8 mouse cellular contexts compared by ENCODE assay signal in the genomic region with DNA sequence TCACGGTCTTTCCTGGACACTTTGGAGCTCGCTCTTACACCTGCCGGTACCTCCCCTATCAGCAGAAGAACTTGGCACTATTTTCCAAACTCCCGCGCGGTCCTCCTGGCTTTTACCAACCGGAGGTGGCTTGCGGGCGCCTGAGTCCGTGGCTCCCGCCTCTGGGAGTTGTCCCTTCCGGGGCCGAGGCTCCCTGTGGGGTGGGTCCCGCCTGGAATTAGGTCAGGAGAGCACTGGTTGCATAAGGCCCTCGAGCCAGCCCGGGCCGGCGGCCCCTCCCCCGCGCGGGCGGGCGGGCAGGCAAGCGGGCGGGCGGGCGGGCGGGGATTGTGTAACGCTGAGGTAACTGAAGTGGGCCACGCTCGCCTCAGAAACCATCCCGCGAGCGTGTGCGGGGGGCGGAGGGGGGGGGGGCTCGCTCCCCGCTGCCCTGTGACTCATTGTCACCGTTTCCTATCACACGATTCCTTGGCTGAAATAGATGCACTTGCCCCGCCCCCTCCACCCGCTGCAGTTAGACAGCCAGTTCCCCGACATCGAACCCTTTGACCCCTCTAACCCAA. TPM values are rescaled to one million over a fixed set of nuclear protein-coding genes. Genes with fewer than 3 reads are reported as not detected.
DNase-seq lines count a peak whose midpoint lies in the region; ATAC-seq and TF ChIP-seq lines count a peak whose summit lies in the region.

No protein-coding gene starts in this region.

- TF ChIP-seq CTCF in thymus, adult 2 months (IDR thresholded peaks at IDR 0.05; ENCODE audit: borderline replicate concordance, control insufficient read depth, extremely low read depth, insufficient read depth, low read length, poor library complexity) = no peak
- TF ChIP-seq CTCF in lung, adult 2 months (IDR thresholded peaks at IDR 0.05; ENCODE audit: insufficient read depth, low read length) = no peak

- H3K4me2 ChIP-seq in embryonic facial prominence, embryonic 15.5 days (replicated peaks) = peak overlapping the region; percentile 79
- H3K4me2 ChIP-seq in heart, embryonic 16.5 days (ENCODE audit: low read depth, low read length) = peak overlapping the region; percentile 66
- peak overlapping the region; percentile 76 for H3K4me2 ChIP-seq in neural tube, embryonic 14.5 days (ENCODE audit: low read depth, low read length)

- no peak for TF ChIP-seq POLR2A in thymus, adult 2 months (IDR thresholded peaks at IDR 0.05; ENCODE audit: control insufficient read depth, extremely low read depth, insufficient read depth, low read length, poor library complexity)
- no peak for TF ChIP-seq POLR2A in lung, adult 2 months (IDR thresholded peaks at IDR 0.05; ENCODE audit: borderline replicate concordance, extremely low read depth, low read depth, low read length)

- under 1% methylated on average over 28 of the region's 44 CpGs for WGBS in thymus, adult 2 months
- 16% methylated on average over 24 of the region's 44 CpGs for WGBS in embryonic facial prominence, embryonic 15.5 days
- WGBS in heart, embryonic 16.5 days = 24% methylated on average over 30 of the region's 44 CpGs
- 28% methylated on average over 40 of the region's 44 CpGs for WGBS in lung, adult 2 months
- WGBS in neural tube, embryonic 14.5 days = 13% methylated on average over 31 of the region's 44 CpGs

- peak; percentile 4 for DNase-seq in thymus, adult 2 months
- no peak for DNase-seq in thymus, postnatal 0 days (ENCODE audit: low spot score)
- peak; percentile 71 for DNase-seq in kidney, postnatal 10 days
- DNase-seq in lung, adult 2 months = peak; percentile 65
- DNase-seq in urinary bladder, postnatal 14 days (ENCODE audit: low spot score) = peak; percentile 60

- H3K4me1 ChIP-seq in thymus, adult 2 months (replicated peaks; ENCODE audit: control insufficient read depth, insufficient read depth, low read length) = peaks cover 3% of the 10 kb centered on the region; the same call in 1 of the 2 replicates
- H3K4me1 ChIP-seq in embryonic facial prominence, embryonic 15.5 days = no peaks in the 10 kb centered on the region
- H3K4me1 ChIP-seq in heart, embryonic 16.5 days (ENCODE audit: control insufficient read depth, insufficient read depth, low read length) = 0 out of 2 replicates have a peak, but pooled peaks cover 2% of the 10 kb centered on the region
- H3K4me1 ChIP-seq in lung, adult 2 months (ENCODE audit: control insufficient read depth, insufficient read depth, low read length) = peaks cover 3% of the 10 kb centered on the region
- H3K4me1 ChIP-seq in neural tube, embryonic 14.5 days (ENCODE audit: control insufficient read depth, insufficient read depth, low read length) = 0 out of 2 replicates have a peak, but pooled peaks cover 5% of the 10 kb centered on the region

- no peaks in the 10 kb centered on the region; the same call in 1 of the 2 replicates for H3K27me3 ChIP-seq in thymus, adult 2 months (ENCODE audit: control insufficient read depth, insufficient read depth, low read length)
- H3K27me3 ChIP-seq in embryonic facial prominence, embryonic 15.5 days = peaks cover 14% of the 10 kb centered on the region
- H3K27me3 ChIP-seq in heart, embryonic 16.5 days (ENCODE audit: control insufficient read depth, insufficient read depth, low read length) = peaks cover 25% of the 10 kb centered on the region
- H3K27me3 ChIP-seq in neural tube, embryonic 14.5 days (ENCODE audit: control insufficient read depth, insufficient read depth, low read length) = no peaks in the 10 kb centered on the region

- ATAC-seq in embryonic facial prominence, embryonic 15.5 days (ENCODE audit: insufficient number of reproducible peaks, low FRiP score, low TSS enrichment, low read depth) = 0 out of 2 replicates have a peak, but pooled peaks have one; percentile 29
- 0 out of 2 replicates have a peak, but pooled peaks have one; percentile 35 for ATAC-seq in heart, embryonic 16.5 days (replicated peaks; ENCODE audit: extremely low read depth, insufficient read depth, low FRiP score)
- peak; percentile 41; the same call in 1 of the 2 replicates for ATAC-seq in neural tube, embryonic 14.5 days (ENCODE audit: low read depth)

- H3K9ac ChIP-seq in embryonic facial prominence, embryonic 15.5 days = no peak overlapping the region
- H3K9ac ChIP-seq in heart, embryonic 16.5 days (ENCODE audit: low read length) = peak overlapping the region; percentile 26; the same call in 1 of the 2 replicates
- H3K9ac ChIP-seq in neural tube, embryonic 14.5 days (replicated peaks; ENCODE audit: low read depth, low read length) = no peak overlapping the region

- H3K9me3 ChIP-seq in embryonic facial prominence, embryonic 15.5 days (replicated peaks) = no peaks in the 10 kb centered on the region
- H3K9me3 ChIP-seq in heart, embryonic 16.5 days (replicated peaks; ENCODE audit: control insufficient read depth, low read length) = no peaks in the 10 kb centered on the region
- H3K9me3 ChIP-seq in neural tube, embryonic 14.5 days (ENCODE audit: control insufficient read depth, low read length) = no peaks in the 10 kb centered on the region

- H3K27ac ChIP-seq in thymus, adult 2 months (ENCODE audit: control insufficient read depth, insufficient read depth, low read length) = no peak overlapping the region
- H3K27ac ChIP-seq in embryonic facial prominence, embryonic 15.5 days (replicated peaks) = no peak overlapping the region
- H3K27ac ChIP-seq in heart, embryonic 16.5 days (ENCODE audit: low read length) = no peak overlapping the region
- no peak overlapping the region for H3K27ac ChIP-seq in neural tube, embryonic 14.5 days (ENCODE audit: low read depth, low read length)

- H3K4me3 ChIP-seq in thymus, adult 2 months (ENCODE audit: control insufficient read depth, insufficient read depth, low read length) = peak overlapping the region; percentile 56
- H3K4me3 ChIP-seq in embryonic facial prominence, embryonic 15.5 days (replicated peaks) = peak overlapping the region; percentile 47
- H3K4me3 ChIP-seq in heart, embryonic 16.5 days (ENCODE audit: low read length) = peak overlapping the region; percentile 52
- peak overlapping the region; percentile 70 for H3K4me3 ChIP-seq in lung, adult 2 months (replicated peaks; ENCODE audit: extremely low read depth, low read depth, low read length)
- peak overlapping the region; percentile 40 for H3K4me3 ChIP-seq in neural tube, embryonic 14.5 days (ENCODE audit: low read depth, low read length)

- no peaks in the 10 kb centered on the region for H3K36me3 ChIP-seq in thymus, adult 2 months (ENCODE audit: control insufficient read depth, insufficient read depth, low read length)
- no peaks in the 10 kb centered on the region for H3K36me3 ChIP-seq in embryonic facial prominence, embryonic 15.5 days
- H3K36me3 ChIP-seq in heart, embryonic 16.5 days (ENCODE audit: control insufficient read depth, insufficient read depth) = no peaks in the 10 kb centered on the region
- H3K36me3 ChIP-seq in neural tube, embryonic 14.5 days (ENCODE audit: control insufficient read depth, insufficient read depth, low read length) = no peaks in the 10 kb centered on the region

RNA-seq across cellular contexts. Expression of a gene that starts 1.8 kb away (rescaled TPM):
- 1.7 and 2.3 TPM in 2 replicates for polyA plus RNA-seq in thymus, adult 2 months (2012; rRNA removed)
- polyA plus RNA-seq in thymus, postnatal 0 days (2015; fragmentation: Nextera tagmentation; extraction: Ambion mirVana) = 0.04 and 0.20 TPM in 2 replicates
- polyA plus RNA-seq in embryonic facial prominence, embryonic 15.5 days (2015; fragmentation: Nextera tagmentation; extraction: Ambion mirVana) = 0.71 and 0.72 TPM in 2 replicates
- polyA plus RNA-seq in heart, embryonic 16.5 days (2015; fragmentation: Nextera tagmentation; extraction: Ambion mirVana) = 0.07 and 0.36 TPM in 2 replicates
- polyA plus RNA-seq in lung, adult 2 months (2012; rRNA removed) = 2.9 and 3.7 TPM in 2 replicates
- polyA plus RNA-seq in neural tube, embryonic 14.5 days (2014; fragmentation: Nextera tagmentation; extraction: Ambion mirVana) = 0.18 and 0.20 TPM in 2 replicates
